Mouse (Mus musculus): ENCODE results near the gene Astl. TPM values are rescaled to one million over a fixed set of nuclear protein-coding genes. Genes with fewer than 3 reads are reported as not detected.

Astl gene
- total and polyA plus RNA-seq, 2 experiments from 2014 or later = not detected

DNA sequence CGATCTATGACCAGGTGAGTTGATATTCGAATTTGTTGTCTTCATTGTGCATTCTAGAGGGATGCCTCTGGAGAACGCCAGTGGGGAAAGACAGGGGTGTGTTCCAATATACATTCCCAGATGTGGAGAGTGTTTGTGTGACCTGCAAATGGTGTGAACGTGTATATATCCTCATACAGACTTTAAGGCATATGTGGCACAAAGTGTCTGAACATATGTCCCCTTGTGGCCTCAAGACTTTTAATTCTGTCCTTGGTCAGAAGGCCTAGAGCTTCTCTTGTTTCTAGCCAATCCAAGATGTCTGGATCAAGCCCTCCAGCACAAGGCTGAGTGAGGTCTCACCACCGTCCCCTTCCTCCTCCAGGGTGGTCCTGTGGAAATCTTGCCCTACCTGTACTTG is 1.6 kb upstream of the Astl start:
- Histone ChIP-seq H3K27me3 (ENCODE audit: insufficient read depth, low read length) (peaks cover 13% of the 10 kb centered on the region), H3K27ac (ENCODE audit: low read depth, low read length) (no peak overlapping the region), H3K4me1 (ENCODE audit: insufficient read depth, low read length) (no peaks in the 10 kb centered on the region), H3K36me3 (ENCODE audit: insufficient read depth, low read length) (no peaks in the 10 kb centered on the region), H3K4me2 (ENCODE audit: low read depth, low read length, poor library complexity, severe bottlenecking) (peak overlapping the region; percentile 66), H3K4me3 (ENCODE audit: low read depth, low read length) (peak overlapping the region; percentile 44), H3K9ac (replicated peaks; ENCODE audit: low read length, poor library complexity, severe bottlenecking) (peak overlapping the region; percentile 52; the same call in 1 of the 2 replicates), H3K9me3 (ENCODE audit: low read length) (no peaks in the 10 kb centered on the region)
- ATAC-seq (ENCODE audit: low FRiP score) (no peak), DNase-seq (ENCODE audit: low spot score) (no peak)
- no peak for TF ChIP-seq CTCF (IDR thresholded peaks at IDR 0.05)
- WGBS = 41% methylated on average over 5 of the region's 5 CpGs

DNA sequence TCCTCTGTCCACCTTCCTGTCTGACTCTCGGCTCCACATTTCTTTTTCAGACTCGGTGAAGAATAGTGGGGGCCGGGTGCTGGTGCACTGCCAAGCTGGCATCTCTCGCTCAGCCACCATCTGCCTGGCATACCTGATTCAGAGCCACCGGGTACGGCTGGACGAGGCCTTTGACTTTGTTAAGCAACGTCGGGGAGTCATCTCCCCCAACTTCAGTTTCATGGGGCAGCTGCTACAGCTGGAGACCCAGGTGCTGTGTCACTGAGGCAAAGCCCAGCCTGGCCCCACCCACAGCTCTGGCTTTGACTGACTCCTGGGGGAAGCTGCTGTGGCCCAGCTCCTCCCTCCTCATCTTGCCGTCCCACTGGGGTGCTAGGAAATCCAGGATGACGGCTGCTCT is 908 bp upstream of the Astl start:
- peak overlapping the region; percentile 66; the same call in 1 of the 2 replicates for H3K4me2 ChIP-seq (ENCODE audit: low read depth, low read length, poor library complexity, severe bottlenecking)
- H3K27me3 ChIP-seq (ENCODE audit: insufficient read depth, low read length) = peaks cover 13% of the 10 kb centered on the region
- H3K4me3 ChIP-seq (ENCODE audit: low read depth, low read length) = peak overlapping the region; percentile 44; the same call in 1 of the 2 replicates
- H3K9me3 ChIP-seq (ENCODE audit: low read length) = no peaks in the 10 kb centered on the region
- TF ChIP-seq CTCF (IDR thresholded peaks at IDR 0.05) = no peak
- no peaks in the 10 kb centered on the region for H3K4me1 ChIP-seq (ENCODE audit: insufficient read depth, low read length)
- H3K27ac ChIP-seq (ENCODE audit: low read depth, low read length) = no peak overlapping the region
- WGBS = 68% methylated on average over 11 of the region's 11 CpGs
- no peaks in the 10 kb centered on the region for H3K36me3 ChIP-seq (ENCODE audit: insufficient read depth, low read length)
- H3K9ac ChIP-seq (replicated peaks; ENCODE audit: low read length, poor library complexity, severe bottlenecking) = no peak overlapping the region
- DNase-seq (ENCODE audit: low spot score) = no peak
- ATAC-seq (ENCODE audit: low FRiP score) = no peak

DNA sequence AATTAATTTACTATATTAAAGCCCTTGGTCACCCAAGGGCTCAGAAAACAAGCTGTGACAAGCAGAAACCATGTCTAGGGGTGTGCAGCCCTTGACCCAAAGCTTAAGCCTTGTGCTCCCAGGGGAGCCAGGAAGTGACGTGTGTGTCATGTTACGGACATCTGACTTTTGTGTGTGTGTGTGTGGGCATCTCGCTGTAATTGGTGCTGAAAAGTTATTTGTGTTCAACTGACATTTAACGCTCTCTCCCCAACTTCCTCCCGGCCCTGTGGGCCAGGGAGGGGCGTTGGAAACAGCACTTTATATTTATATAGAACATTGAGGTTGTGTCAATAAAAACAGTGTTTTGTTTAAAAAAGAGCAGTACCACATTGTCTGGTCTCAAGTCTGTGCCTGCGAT is 427 bp upstream of the Astl start:
- peaks cover 13% of the 10 kb centered on the region for H3K27me3 ChIP-seq (ENCODE audit: insufficient read depth, low read length)
- WGBS = 67% methylated on average over 7 of the region's 7 CpGs
- H3K4me3 ChIP-seq (ENCODE audit: low read depth, low read length) = no peak overlapping the region; the same call in 1 of the 2 replicates
- no peaks in the 10 kb centered on the region for H3K9me3 ChIP-seq (ENCODE audit: low read length)
- no peak overlapping the region for H3K9ac ChIP-seq (replicated peaks; ENCODE audit: low read length, poor library complexity, severe bottlenecking)
- no peaks in the 10 kb centered on the region for H3K4me1 ChIP-seq (ENCODE audit: insufficient read depth, low read length)
- H3K4me2 ChIP-seq (ENCODE audit: low read depth, low read length, poor library complexity, severe bottlenecking) = no peak overlapping the region
- ATAC-seq (ENCODE audit: low FRiP score) (no peak), DNase-seq (ENCODE audit: low spot score) (no peak)
- no peak overlapping the region for H3K27ac ChIP-seq (ENCODE audit: low read depth, low read length)
- H3K36me3 ChIP-seq (ENCODE audit: insufficient read depth, low read length) = no peaks in the 10 kb centered on the region
- TF ChIP-seq CTCF (IDR thresholded peaks at IDR 0.05) = no peak

DNA sequence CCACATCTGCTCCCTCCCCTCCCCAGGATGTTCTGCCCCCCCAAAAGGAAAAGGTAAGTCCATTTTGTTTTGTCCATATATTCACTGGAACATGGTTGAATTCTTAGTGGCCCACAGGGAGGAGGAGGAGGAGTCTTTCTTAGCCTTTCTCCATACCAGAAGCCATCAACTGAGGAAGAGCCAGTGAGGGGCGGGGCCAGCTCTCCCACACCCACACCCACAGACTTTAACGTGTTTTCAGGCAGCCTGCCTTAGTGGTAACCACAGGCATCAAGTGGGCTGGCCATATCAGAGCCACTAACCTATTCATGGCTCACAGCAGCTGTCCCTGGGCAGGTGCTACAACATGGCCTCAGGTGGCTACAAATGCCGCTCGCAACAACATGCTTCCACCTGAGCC is 394 bp downstream of the Astl start:
- Histone ChIP-seq H3K9ac (replicated peaks; ENCODE audit: low read length, poor library complexity, severe bottlenecking) (no peak overlapping the region), H3K4me2 (ENCODE audit: low read depth, low read length, poor library complexity, severe bottlenecking) (no peak overlapping the region), H3K9me3 (ENCODE audit: low read length) (no peaks in the 10 kb centered on the region), H3K27me3 (ENCODE audit: insufficient read depth, low read length) (peaks cover 13% of the 10 kb centered on the region), H3K27ac (ENCODE audit: low read depth, low read length) (no peak overlapping the region), H3K4me1 (ENCODE audit: insufficient read depth, low read length) (no peaks in the 10 kb centered on the region), H3K36me3 (ENCODE audit: insufficient read depth, low read length) (no peaks in the 10 kb centered on the region), H3K4me3 (ENCODE audit: low read depth, low read length) (no peak overlapping the region)
- ATAC-seq (ENCODE audit: low FRiP score) (no peak), DNase-seq (ENCODE audit: low spot score) (no peak)
- 70% methylated on average over 4 of the region's 4 CpGs for WGBS
- TF ChIP-seq CTCF (IDR thresholded peaks at IDR 0.05) = no peak

DNA sequence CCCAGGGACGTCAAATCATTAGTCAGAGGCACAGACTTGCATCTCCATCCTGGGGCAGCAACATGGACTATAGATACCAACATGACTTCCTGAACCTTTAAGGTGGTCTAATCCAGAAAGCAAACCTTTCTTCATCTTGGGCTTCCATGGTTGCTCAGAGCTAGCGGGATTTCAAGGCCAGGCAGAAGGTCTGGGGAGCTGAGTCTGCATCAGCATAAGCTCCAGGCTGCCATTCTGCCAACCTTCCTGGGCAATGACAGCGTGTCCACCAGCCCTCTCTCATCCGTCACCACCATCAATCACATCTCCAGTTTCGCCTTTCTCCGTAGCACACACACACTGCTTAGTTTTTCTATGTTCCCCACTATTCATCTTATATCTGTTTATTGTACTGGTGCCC is 823 bp downstream of the Astl start:
- no peak for ATAC-seq (ENCODE audit: low FRiP score)
- no peaks in the 10 kb centered on the region for H3K4me1 ChIP-seq (ENCODE audit: insufficient read depth, low read length)
- TF ChIP-seq CTCF (IDR thresholded peaks at IDR 0.05) = no peak
- no peak overlapping the region for H3K27ac ChIP-seq (ENCODE audit: low read depth, low read length)
- no peak for DNase-seq (ENCODE audit: low spot score)
- H3K9me3 ChIP-seq (ENCODE audit: low read length) = no peaks in the 10 kb centered on the region
- H3K4me3 ChIP-seq (ENCODE audit: low read depth, low read length) = no peak overlapping the region
- WGBS = 87% methylated on average over 6 of the region's 6 CpGs
- H3K27me3 ChIP-seq (ENCODE audit: insufficient read depth, low read length) = peaks cover 13% of the 10 kb centered on the region
- no peaks in the 10 kb centered on the region for H3K36me3 ChIP-seq (ENCODE audit: insufficient read depth, low read length)
- H3K9ac ChIP-seq (replicated peaks; ENCODE audit: low read length, poor library complexity, severe bottlenecking) = no peak overlapping the region
- no peak overlapping the region for H3K4me2 ChIP-seq (ENCODE audit: low read depth, low read length, poor library complexity, severe bottlenecking)

DNA sequence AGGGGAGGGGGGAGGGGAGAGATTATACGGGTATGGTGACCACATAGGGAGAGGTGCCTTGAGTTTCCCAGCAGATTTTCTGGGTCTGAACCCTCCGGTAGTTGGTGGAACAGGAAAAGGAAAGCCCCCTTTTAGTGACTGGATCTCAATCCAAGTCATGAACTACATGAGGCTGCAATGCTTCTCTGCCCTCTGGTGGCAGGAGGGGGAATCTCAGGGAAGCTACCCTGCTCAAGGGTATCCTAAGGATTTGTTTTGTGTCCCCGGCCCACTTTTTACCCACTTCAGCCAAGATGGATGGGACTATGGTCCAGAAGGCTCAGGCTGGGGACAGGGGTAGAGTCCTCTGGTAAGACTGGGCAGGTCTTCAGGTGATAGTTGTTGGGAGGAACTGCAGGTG is 2.7 kb downstream of the Astl start:
- peak; percentile 78 for TF ChIP-seq CTCF (IDR thresholded peaks at IDR 0.05)
- DNase-seq (ENCODE audit: low spot score) = peak; percentile 34
- Histone ChIP-seq H3K4me2 (ENCODE audit: low read depth, low read length, poor library complexity, severe bottlenecking) (no peak overlapping the region), H3K4me3 (ENCODE audit: low read depth, low read length) (no peak overlapping the region), H3K27me3 (ENCODE audit: insufficient read depth, low read length) (peaks cover 4% of the 10 kb centered on the region; the same call in 1 of the 2 replicates), H3K36me3 (ENCODE audit: insufficient read depth, low read length) (no peaks in the 10 kb centered on the region), H3K9me3 (ENCODE audit: low read length) (no peaks in the 10 kb centered on the region), H3K27ac (ENCODE audit: low read depth, low read length) (no peak overlapping the region), H3K9ac (replicated peaks; ENCODE audit: low read length, poor library complexity, severe bottlenecking) (no peak overlapping the region), H3K4me1 (ENCODE audit: insufficient read depth, low read length) (no peaks in the 10 kb centered on the region)
- no peak for ATAC-seq (ENCODE audit: low FRiP score)
- 16% methylated on average over 3 of the region's 3 CpGs for WGBS

Measured in midbrain, postnatal 0 days (tissue).